Mouse (Mus musculus): ENCODE results near the gene 4930579F01Rik. TPM values are rescaled to one million over a fixed set of nuclear protein-coding genes. Genes with fewer than 3 reads are reported as not detected.

Gene 4930579F01Rik
- total RNA-seq, 2 experiments from 2014 or later: not detected

DNA sequence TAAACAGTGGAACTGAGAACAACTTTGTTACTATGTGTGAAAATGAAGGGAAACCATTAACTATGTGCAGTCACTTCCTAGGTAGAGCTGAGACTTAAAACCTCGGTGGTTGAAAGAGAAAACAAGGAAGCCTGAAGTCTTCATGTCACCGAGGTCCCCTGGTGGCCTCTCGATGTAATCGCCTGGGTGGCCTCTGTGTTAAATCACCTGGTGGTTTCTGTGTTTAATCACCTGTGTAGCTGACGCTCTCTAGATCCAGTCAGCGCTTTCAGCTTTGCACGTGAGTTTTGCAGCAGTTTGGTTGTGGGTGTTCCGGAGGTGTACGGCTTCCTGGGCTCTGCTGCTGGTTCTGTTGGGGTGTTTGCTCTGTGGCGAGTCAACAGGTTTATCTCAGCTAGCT is 20.3 kb downstream of the 4930579F01Rik start:
- Histone ChIP-seq H3K27ac (no peak overlapping the region), H3K4me3 (no peak overlapping the region)
- intact Hi-C loops (cut with DNase I): no loop called here
- no peak for DNase-seq
- TF ChIP-seq CTCF (IDR thresholded peaks at IDR 0.05): no peak

- no peak for DNase-seq
- intact Hi-C loops (cut with DNase I): no loop called here
- TF ChIP-seq CTCF (IDR thresholded peaks at IDR 0.05): no peak
Measured at GRCm38 (mm10) chr3:138162553-138163183, 31.0 kb downstream of the 4930579F01Rik start.

GRCm38 (mm10) chr3:138161623-138162022 is 32.0 kb downstream of the 4930579F01Rik start:
- peak; percentile 34 for DNase-seq
- Histone ChIP-seq H3K4me3 (no peak overlapping the region), H3K27ac (no peak overlapping the region)
- intact Hi-C loops (cut with DNase I): no loop called here
- TF ChIP-seq CTCF (IDR thresholded peaks at IDR 0.05): no peak

More at GRCm38 (mm10) chr3:138162553-138163183, 31.0 kb downstream of the 4930579F01Rik start:
- Histone ChIP-seq H3K27ac (no peak overlapping the region), H3K4me3 (no peak overlapping the region)

DNA sequence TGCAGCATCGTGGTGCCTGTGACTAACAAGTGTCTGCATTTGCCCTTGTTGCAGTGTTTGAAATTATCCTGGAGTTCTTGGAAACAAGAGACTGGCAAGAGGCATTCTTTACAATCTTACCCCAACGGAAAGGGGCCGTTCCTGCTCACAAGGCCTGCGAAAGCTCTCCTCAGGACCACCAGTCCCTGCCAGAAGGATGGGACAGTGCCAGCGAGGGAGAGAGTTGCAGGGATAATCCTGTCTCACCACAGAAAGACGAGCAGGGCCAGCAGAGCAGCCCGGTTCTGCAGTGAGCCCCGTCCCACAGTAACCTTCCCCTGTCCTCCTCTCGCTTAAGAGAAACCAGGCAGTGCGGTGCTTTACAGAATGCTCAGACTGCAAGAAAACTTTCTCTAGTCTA is 37.0 kb downstream of the 4930579F01Rik start:
- TF ChIP-seq CTCF (IDR thresholded peaks at IDR 0.05): no peak
- Histone ChIP-seq H3K4me3 (peak overlapping the region; percentile 45), H3K27ac (peak overlapping the region; percentile 41)
- DNase-seq: peak; percentile 59
- intact Hi-C loops (cut with DNase I): no loop called here

GRCm38 (mm10) chr3:138155062-138155461 is 38.6 kb downstream of the 4930579F01Rik start:
- intact Hi-C loops (cut with DNase I): no loop called here
- Histone ChIP-seq H3K4me3 (no peak overlapping the region), H3K27ac (no peak overlapping the region)
- TF ChIP-seq CTCF (IDR thresholded peaks at IDR 0.05): no peak
- no peak for DNase-seq

DNA sequence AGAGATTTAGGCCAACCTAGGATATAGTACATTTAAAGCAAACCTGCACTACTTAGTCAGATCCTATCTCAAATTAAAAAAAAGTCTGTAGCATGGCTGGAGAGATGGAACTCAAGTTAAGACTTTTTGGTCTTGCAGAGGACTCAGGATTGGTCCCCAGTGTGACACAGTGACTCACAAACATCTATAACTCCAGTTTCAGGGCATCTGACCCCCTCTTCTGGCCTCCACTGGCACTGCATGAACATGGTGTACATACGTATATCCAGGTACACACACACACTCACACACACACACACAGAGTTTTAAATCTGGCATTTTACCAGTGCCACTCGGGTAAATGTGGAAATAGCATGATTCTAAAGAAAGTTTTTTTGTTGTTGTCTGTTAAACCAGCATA is 44.8 kb downstream of the 4930579F01Rik start:
- Histone ChIP-seq H3K27ac (no peak overlapping the region), H3K4me3 (no peak overlapping the region)
- DNase-seq: no peak
- TF ChIP-seq CTCF (IDR thresholded peaks at IDR 0.05): no peak
- intact Hi-C loops (cut with DNase I): loop anchor here (5.0 kb wide), 1 partner anchor 232 kb away; the partner anchor contains the start of gene Lamtor3

- H3K27ac ChIP-seq: peak within 1 kb of the TSS; percentile 100
- DNase-seq: peak; percentile 67
- TF ChIP-seq CTCF (IDR thresholded peaks at IDR 0.05): peak; percentile 84
Measured at GRCm38 (mm10) chr3:138144642-138145171, 48.9 kb downstream of the 4930579F01Rik start, which contains the start of gene Mttp. Gene Mttp (minus strand): TSS chr3:138144968.

GRCm38 (mm10) chr3:138144060-138144641 is 49.5 kb downstream of the 4930579F01Rik start:
- intact Hi-C loops (cut with DNase I): no loop called here
- no peak for TF ChIP-seq CTCF (IDR thresholded peaks at IDR 0.05)
- DNase-seq: no peak
- Histone ChIP-seq H3K4me3 (peak overlapping the region; percentile 89), H3K27ac (peak overlapping the region; percentile 100)

More at GRCm38 (mm10) chr3:138144642-138145171, 48.9 kb downstream of the 4930579F01Rik start, which contains the start of gene Mttp:
- intact Hi-C loops (cut with DNase I): loop anchor here (1.0 to 5.0 kb wide), 3 partner anchors 153 to 365 kb away; partner anchors contain the start of gene Lamtor3
- peak within 1 kb of the TSS; percentile 89 for H3K4me3 ChIP-seq

GRCm38 (mm10) chr3:138143315-138144059 is 50.1 kb downstream of the 4930579F01Rik start, which contains the start of gene Trmt10a:
Gene Trmt10a (plus strand): TSS chr3:138143448.
- peak; percentile 99 for DNase-seq
- intact Hi-C loops (cut with DNase I): loop anchor here (1.0 kb wide), 1 partner anchor 278 kb away; no protein-coding TSS in a partner anchor
- Histone ChIP-seq H3K4me3 (peak within 1 kb of the TSS; percentile 89), H3K27ac (peak within 1 kb of the TSS; percentile 100)
- TF ChIP-seq CTCF (IDR thresholded peaks at IDR 0.05): peak; percentile 35

GRCm38 (mm10) chr3:138142733-138143314 is 50.8 kb downstream of the 4930579F01Rik start:
- intact Hi-C loops (cut with DNase I): loop anchor here (1.0 kb wide), 2 partner anchors 76 to 278 kb away; partner anchors contain the start of gene Gm5105
- Histone ChIP-seq H3K4me3 (peak overlapping the region; percentile 89), H3K27ac (peak overlapping the region; percentile 100)
- no peak for DNase-seq
- no peak for TF ChIP-seq CTCF (IDR thresholded peaks at IDR 0.05)

GRCm38 (mm10) chr3:138142052-138142732 is 51.4 kb downstream of the 4930579F01Rik start:
- intact Hi-C loops (cut with DNase I): loop anchor here (1.0 kb wide), 1 partner anchor 75 kb away; the partner anchor contains the start of gene Gm5105

More at GRCm38 (mm10) chr3:138142052-138142732, 51.4 kb downstream of the 4930579F01Rik start:
- H3K4me3 ChIP-seq: peak overlapping the region; percentile 89
- no peak for TF ChIP-seq CTCF (IDR thresholded peaks at IDR 0.05)
- peak overlapping the region; percentile 100 for H3K27ac ChIP-seq
- DNase-seq: peak; percentile 78

All from gastrocnemius, adult 2 months (tissue).